Mouse (Mus musculus): ENCODE measurements around the gene Focad. TPM values are rescaled to one million over a fixed set of nuclear protein-coding genes. Genes with fewer than 3 reads are reported as not detected.

Gene Focad
- polyA plus RNA-seq (2014; fragmentation: Illumina TruSeq; extraction: RNeasy Lipid Tissue Mini Kit (QIAGEN cat#74804); ENCODE audit: insufficient read depth, low read depth, low replicate concordance) = 5.3 TPM

DNA sequence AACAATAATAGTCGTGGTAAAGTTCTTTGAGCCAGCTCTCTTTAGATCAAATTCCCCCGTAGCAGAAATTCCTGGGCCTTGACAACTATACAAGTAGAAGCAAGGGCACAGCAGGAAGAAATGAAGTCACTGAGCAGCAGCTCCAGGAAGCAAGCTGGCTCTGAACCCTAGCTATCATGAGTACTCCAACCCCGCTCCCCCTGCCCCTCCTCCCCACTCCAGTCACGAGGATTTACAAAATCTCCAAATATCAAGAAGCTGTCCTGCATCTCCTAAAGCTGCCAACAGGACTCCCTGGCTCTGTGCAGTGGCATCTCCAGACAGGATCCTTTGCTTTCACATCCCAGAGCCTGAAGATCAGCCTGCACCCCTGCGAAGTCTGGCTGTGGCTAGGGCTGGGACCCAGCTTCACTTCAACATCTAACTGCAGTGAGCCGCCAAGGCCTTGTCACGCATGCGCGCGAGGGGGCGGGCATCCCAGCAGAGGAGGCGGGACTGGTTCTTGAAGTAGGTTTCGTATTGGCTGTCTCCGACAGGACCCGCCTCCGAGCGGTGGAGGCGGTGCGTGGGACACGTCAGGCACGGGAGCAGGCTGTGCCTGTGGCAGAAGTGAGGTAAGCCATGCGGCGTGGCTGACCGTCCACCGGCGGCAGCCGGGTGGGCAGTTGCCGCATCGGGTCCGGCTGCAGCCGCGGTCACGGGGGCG lies at the start of gene Focad:
Gene Focad, plus strand, starts transcription at position 568 of the 706 bp plus-strand sequence.

GRCm38 (mm10) chr4:88438326-88438989 lies 344.0 kb downstream of the Focad start, which contains the start of gene Hacd4:
Gene Hacd4, minus strand, starts transcription at chr4:88438928.

Other genes starting within 250 kb of the Focad start
- gene Mllt3, start 61.3 kb upstream of the Focad start, polyA plus RNA-seq (2014; fragmentation: Illumina TruSeq; extraction: RNeasy Lipid Tissue Mini Kit (QIAGEN cat#74804); ENCODE audit: insufficient read depth, low read depth, low replicate concordance) = 12.0 TPM